Mouse (Mus musculus) hindlimb bud, embryonic 11.5 days (tissue): ENCODE results near the gene Ift27.

Source experiments
- DNase-seq: peaks from one replicate; pipeline ENCODE4 v3.0.0-alpha.2; 2012; ENCODE audit warnings: low read depth, low spot score; ENCODE audit errors: extremely low spot score

Gene Ift27

GRCm38 (mm10) chr15:78116936-78117335 lies 57.0 kb downstream of the Ift27 start:
- DNase-seq, result no peak

DNA sequence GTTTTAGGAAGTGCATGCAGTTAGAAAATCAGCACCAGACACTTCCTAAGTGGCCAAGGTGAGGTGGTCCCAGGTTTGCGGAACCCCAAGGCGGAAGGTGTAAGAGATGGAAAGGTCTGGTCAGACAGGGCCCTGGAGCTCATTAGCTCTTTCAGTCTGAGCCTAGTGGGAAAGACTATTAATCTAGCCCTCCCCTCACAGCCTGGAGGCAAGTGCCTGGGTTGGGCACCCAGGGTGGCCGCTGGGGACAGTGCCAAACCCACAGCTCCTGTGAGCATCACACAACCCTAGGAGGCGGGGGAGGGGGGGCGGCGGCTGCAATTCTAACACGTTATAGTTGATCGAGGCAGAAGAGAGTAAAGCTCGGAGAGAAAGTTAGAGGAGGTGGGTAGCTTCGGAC lies 57.7 kb downstream of the Ift27 start:
- no peak for DNase-seq
